Mouse (Mus musculus) pancreas, adult 10 weeks (tissue): ENCODE data around the gene Klrb1b. TPM values are rescaled to one million over a fixed set of nuclear protein-coding genes. Genes with fewer than 3 reads are reported as not detected.

Experiments
- polyA plus RNA-seq: library from polyadenylated mRNA; stranded (reverse); fragments of 350-450 nt; fragmentation: Illumina TruSeq; extraction: RNeasy Lipid Tissue Mini Kit (QIAGEN cat#74804); gene quantifications from one replicate; pipeline ENCODE4 v1.2.3, GENCODE M21; 2015; ENCODE audit warnings: low read depth, low replicate concordance; ENCODE audit not compliant: insufficient read depth

Gene Klrb1b
- not detected for polyA plus RNA-seq

GRCm38 (mm10) chr6:128826132-128826531 is at the start of gene Klrb1b, which contains the start of gene Gm44511:
Klrb1b (minus strand) TSS chr6:128826331.
Gm44511 (minus strand) TSS chr6:128826315.

GRCm38 (mm10) chr6:128789115-128789514 is 37.0 kb downstream of the Klrb1b start, which contains the start of gene Klrb1c:
Klrb1c (minus strand) TSS chr6:128789215.

Other genes starting within 250 kb of the Klrb1b start
- 2.3 TPM for gene A2ml1, start 244.7 kb downstream of the Klrb1b start, polyA plus RNA-seq
- gene Klrb1a, start 202.8 kb downstream of the Klrb1b start, polyA plus RNA-seq: not detected
- not detected for gene Clec2h, start 163.9 kb downstream of the Klrb1b start, polyA plus RNA-seq
- gene Klrb1, start 103.3 kb downstream of the Klrb1b start, polyA plus RNA-seq: not detected
- not detected for gene Klrb1c, start 37.1 kb downstream of the Klrb1b start, polyA plus RNA-seq
- gene Gm44511, start within 50 bp of the Klrb1b start, polyA plus RNA-seq: not detected
- gene Clec2i, start 61.3 kb upstream of the Klrb1b start, polyA plus RNA-seq: not detected
- not detected for gene BC035044, start 64.8 kb upstream of the Klrb1b start, polyA plus RNA-seq
- gene Clec2g, start 108.0 kb upstream of the Klrb1b start, polyA plus RNA-seq: not detected
- not detected for gene Klrb1f, start 219.6 kb upstream of the Klrb1b start, polyA plus RNA-seq